Mouse (Mus musculus): ENCODE data around the gene Adcy2. TPM values are rescaled to one million over a fixed set of nuclear protein-coding genes. Genes with fewer than 3 reads are reported as not detected.

The Adcy2 gene
- total and polyA plus RNA-seq, 2 experiments from 2014 or later, result 16.8 to 50.9 TPM

DNA sequence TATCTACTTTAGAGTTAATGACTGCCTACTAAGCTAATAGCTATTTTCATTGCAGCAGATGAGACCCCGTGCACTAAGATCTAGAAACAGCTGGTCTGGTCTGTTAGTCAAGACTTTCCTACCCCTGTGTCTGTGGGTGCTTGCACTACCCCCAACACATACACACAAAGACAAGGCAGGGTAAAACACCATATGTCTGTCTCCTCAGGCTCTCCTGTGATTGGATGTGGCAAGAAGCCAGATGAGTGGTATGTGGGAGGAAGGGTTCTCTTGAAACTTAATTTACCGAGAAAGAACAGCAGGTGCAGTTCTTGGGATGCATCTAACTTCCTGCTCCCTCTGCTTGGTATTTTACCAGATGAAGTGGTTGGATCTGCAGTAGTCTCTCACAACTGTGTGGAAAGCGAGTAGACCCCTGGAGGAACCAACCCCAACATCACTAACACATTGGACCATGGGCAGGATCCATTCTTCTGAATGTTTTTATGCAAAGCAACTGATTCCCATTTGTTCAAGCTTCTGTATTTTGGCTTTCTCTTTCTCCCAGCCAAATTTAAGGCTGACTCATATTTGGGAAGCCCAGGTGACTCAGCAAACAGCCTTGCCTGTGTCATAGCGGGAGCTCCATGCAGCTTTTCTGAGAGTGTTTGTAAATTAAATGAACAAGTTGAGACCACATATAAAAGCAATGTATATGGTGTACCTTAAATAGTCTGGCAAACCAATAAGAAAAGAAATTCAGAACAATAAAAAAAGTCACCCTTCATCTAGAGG lies 183.4 kb downstream of the Adcy2 start:
- H3K4me3 ChIP-seq (ENCODE audit: low read depth, low read length), result no peak overlapping the region
- DNase-seq (ENCODE audit: low spot score) (no peak), ATAC-seq (ENCODE audit: low FRiP score) (no peak)
- H3K27ac ChIP-seq (ENCODE audit: low read depth, low read length), result no peak overlapping the region
- H3K27me3 ChIP-seq (ENCODE audit: insufficient read depth, low read length), result no peaks in the 10 kb centered on the region
- H3K9ac ChIP-seq (replicated peaks; ENCODE audit: low read length, poor library complexity, severe bottlenecking), result no peak overlapping the region
- 85% methylated on average over 4 of the region's 4 CpGs for WGBS
- H3K4me2 ChIP-seq (ENCODE audit: low read depth, low read length, poor library complexity, severe bottlenecking), result no peak overlapping the region
- no peaks in the 10 kb centered on the region for H3K9me3 ChIP-seq (ENCODE audit: low read length)
- TF ChIP-seq CTCF (IDR thresholded peaks at IDR 0.05), result no peak
- H3K4me1 ChIP-seq (ENCODE audit: insufficient read depth, low read length), result no peaks in the 10 kb centered on the region
- no peaks in the 10 kb centered on the region for H3K36me3 ChIP-seq (ENCODE audit: insufficient read depth, low read length)

DNA sequence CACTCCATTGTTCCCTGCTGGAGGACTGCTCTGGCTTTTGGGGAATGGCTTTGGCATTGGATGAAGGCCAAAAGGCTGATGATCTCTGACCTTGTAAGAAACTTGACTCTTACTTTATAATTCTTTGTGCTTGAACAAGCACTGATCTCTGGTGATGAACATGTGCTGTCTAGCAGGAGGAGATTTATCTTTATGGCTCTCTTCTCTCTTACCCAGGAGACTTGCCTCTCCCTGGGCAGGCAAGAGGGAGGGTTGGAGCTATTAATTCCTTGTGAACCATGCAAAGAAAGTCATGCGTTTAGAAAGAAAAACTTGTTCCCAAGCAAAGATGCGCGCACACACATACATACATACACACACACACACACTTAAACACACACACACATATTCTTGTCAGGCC lies 188.2 kb downstream of the Adcy2 start:
- H3K4me2 ChIP-seq (ENCODE audit: low read depth, low read length, poor library complexity, severe bottlenecking), result no peak overlapping the region
- no peak overlapping the region for H3K27ac ChIP-seq (ENCODE audit: low read depth, low read length)
- no peaks in the 10 kb centered on the region for H3K36me3 ChIP-seq (ENCODE audit: insufficient read depth, low read length)
- no peak overlapping the region for H3K9ac ChIP-seq (replicated peaks; ENCODE audit: low read length, poor library complexity, severe bottlenecking)
- H3K4me1 ChIP-seq (ENCODE audit: insufficient read depth, low read length), result no peaks in the 10 kb centered on the region
- DNase-seq (ENCODE audit: low spot score) (no peak), ATAC-seq (ENCODE audit: low FRiP score) (no peak)
- no peaks in the 10 kb centered on the region for H3K27me3 ChIP-seq (ENCODE audit: insufficient read depth, low read length)
- 96% methylated on average over 3 of the region's 3 CpGs for WGBS
- H3K4me3 ChIP-seq (ENCODE audit: low read depth, low read length), result no peak overlapping the region
- no peaks in the 10 kb centered on the region for H3K9me3 ChIP-seq (ENCODE audit: low read length)
- TF ChIP-seq CTCF (IDR thresholded peaks at IDR 0.05), result no peak

DNA sequence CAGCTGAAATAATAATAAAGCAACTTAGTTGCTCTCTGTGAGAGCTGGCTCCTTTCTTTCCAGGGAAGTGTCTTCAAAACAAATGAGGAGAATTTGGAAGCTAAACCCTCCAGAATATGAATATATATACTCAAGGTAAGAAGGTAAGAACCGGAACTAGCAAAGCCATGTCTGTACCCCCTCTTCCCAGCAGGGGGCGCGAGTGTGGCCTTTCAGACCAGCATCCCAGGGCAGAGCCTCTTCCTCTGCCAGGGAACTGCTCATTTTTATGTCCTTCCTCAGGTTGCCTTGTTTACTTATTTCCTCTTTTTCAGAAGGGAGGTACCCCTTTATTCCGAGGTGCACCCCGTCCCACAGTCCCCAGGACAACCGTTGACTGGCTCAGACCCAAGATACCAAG lies 199.6 kb downstream of the Adcy2 start:
- H3K27ac ChIP-seq (ENCODE audit: low read depth, low read length), result no peak overlapping the region
- H3K9ac ChIP-seq (replicated peaks; ENCODE audit: low read length, poor library complexity, severe bottlenecking), result no peak overlapping the region
- DNase-seq (ENCODE audit: low spot score) (no peak), ATAC-seq (ENCODE audit: low FRiP score) (no peak)
- H3K9me3 ChIP-seq (ENCODE audit: low read length), result no peaks in the 10 kb centered on the region
- no peaks in the 10 kb centered on the region for H3K36me3 ChIP-seq (ENCODE audit: insufficient read depth, low read length)
- H3K4me1 ChIP-seq (ENCODE audit: insufficient read depth, low read length), result no peaks in the 10 kb centered on the region
- no peak overlapping the region for H3K4me3 ChIP-seq (ENCODE audit: low read depth, low read length)
- peak; percentile 29 for TF ChIP-seq CTCF (IDR thresholded peaks at IDR 0.05)
- no peaks in the 10 kb centered on the region for H3K27me3 ChIP-seq (ENCODE audit: insufficient read depth, low read length)
- WGBS, result 59% methylated on average over 6 of the region's 6 CpGs
- H3K4me2 ChIP-seq (ENCODE audit: low read depth, low read length, poor library complexity, severe bottlenecking), result no peak overlapping the region

GRCm38 (mm10) chr13:68793286-68793685 lies 206.1 kb downstream of the Adcy2 start:
- Histone ChIP-seq H3K27ac (ENCODE audit: low read depth, low read length) (no peak overlapping the region), H3K27me3 (ENCODE audit: insufficient read depth, low read length) (no peaks in the 10 kb centered on the region), H3K9ac (replicated peaks; ENCODE audit: low read length, poor library complexity, severe bottlenecking) (no peak overlapping the region), H3K36me3 (ENCODE audit: insufficient read depth, low read length) (no peaks in the 10 kb centered on the region), H3K4me2 (ENCODE audit: low read depth, low read length, poor library complexity, severe bottlenecking) (no peak overlapping the region), H3K4me3 (ENCODE audit: low read depth, low read length) (no peak overlapping the region), H3K9me3 (ENCODE audit: low read length) (no peaks in the 10 kb centered on the region), H3K4me1 (ENCODE audit: insufficient read depth, low read length) (no peaks in the 10 kb centered on the region)
- TF ChIP-seq CTCF (IDR thresholded peaks at IDR 0.05), result no peak
- DNase-seq (ENCODE audit: low spot score), result no peak
- no peak for ATAC-seq (ENCODE audit: low FRiP score)

- H3K36me3 ChIP-seq (ENCODE audit: insufficient read depth, low read length), result no peaks in the 10 kb centered on the region
- TF ChIP-seq CTCF (IDR thresholded peaks at IDR 0.05), result no peak
- H3K4me2 ChIP-seq (ENCODE audit: low read depth, low read length, poor library complexity, severe bottlenecking), result no peak overlapping the region
- DNase-seq (ENCODE audit: low spot score) (no peak), ATAC-seq (ENCODE audit: low FRiP score) (no peak)
- H3K4me1 ChIP-seq (ENCODE audit: insufficient read depth, low read length), result no peaks in the 10 kb centered on the region
- H3K4me3 ChIP-seq (ENCODE audit: low read depth, low read length), result no peak overlapping the region
- H3K9me3 ChIP-seq (ENCODE audit: low read length), result no peaks in the 10 kb centered on the region
- H3K27me3 ChIP-seq (ENCODE audit: insufficient read depth, low read length), result no peaks in the 10 kb centered on the region
- H3K9ac ChIP-seq (replicated peaks; ENCODE audit: low read length, poor library complexity, severe bottlenecking), result no peak overlapping the region
- H3K27ac ChIP-seq (ENCODE audit: low read depth, low read length), result no peak overlapping the region
- WGBS, result 85% methylated on average over 8 of the region's 8 CpGs
Measured at GRCm38 (mm10) chr13:68787286-68788061, 211.9 kb downstream of the Adcy2 start.

DNA sequence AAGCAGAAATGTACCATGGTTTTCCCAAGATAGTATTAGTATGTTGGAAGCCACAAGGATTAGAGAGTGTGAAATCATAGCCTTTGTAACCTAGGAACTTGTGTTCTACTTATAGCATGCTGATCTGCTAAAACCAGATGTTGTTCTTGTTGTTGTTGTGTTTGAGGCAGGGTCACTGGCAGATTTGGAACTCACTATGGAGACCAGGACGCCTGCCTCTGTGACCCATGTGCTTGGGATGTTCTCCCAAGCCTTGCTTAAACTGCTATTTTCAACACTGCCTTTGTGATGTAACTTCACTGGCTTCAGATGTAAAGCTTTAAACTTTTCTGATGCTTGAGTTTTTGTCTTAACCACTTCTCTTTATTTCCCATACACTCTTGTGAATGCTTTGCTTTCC lies 216.2 kb downstream of the Adcy2 start:
- ATAC-seq (ENCODE audit: low FRiP score) (no peak), DNase-seq (ENCODE audit: low spot score) (no peak)
- Histone ChIP-seq H3K4me1 (ENCODE audit: insufficient read depth, low read length) (no peaks in the 10 kb centered on the region), H3K9me3 (ENCODE audit: low read length) (no peaks in the 10 kb centered on the region), H3K4me2 (ENCODE audit: low read depth, low read length, poor library complexity, severe bottlenecking) (no peak overlapping the region), H3K9ac (replicated peaks; ENCODE audit: low read length, poor library complexity, severe bottlenecking) (no peak overlapping the region), H3K27me3 (ENCODE audit: insufficient read depth, low read length) (no peaks in the 10 kb centered on the region), H3K4me3 (ENCODE audit: low read depth, low read length) (no peak overlapping the region), H3K36me3 (ENCODE audit: insufficient read depth, low read length) (no peaks in the 10 kb centered on the region), H3K27ac (ENCODE audit: low read depth, low read length) (no peak overlapping the region)
- no peak for TF ChIP-seq CTCF (IDR thresholded peaks at IDR 0.05)
- WGBS, result 63% methylated on average over 1 of the region's 1 CpGs
